Mouse (Mus musculus): ENCODE measurements at regions not wholly inside any gene's neighbourhood (a gene's known extent, or its start where the extent isn't known, plus 50 kb on each side); places are given as distances from the start of the nearest gene placed in this dataset.

- no peak for DNase-seq (ENCODE audit: low read depth)
Observed at GRCm38 (mm10) chr2:72674229-72674628, 198.3 kb downstream of the Cdca7 start.

GRCm38 (mm10) chr2:72674856-72675440, 199.0 kb downstream of the Cdca7 start:
- DNase-seq (ENCODE audit: low read depth), result no peak

GRCm38 (mm10) chr2:72677731-72678130, 201.8 kb downstream of the Cdca7 start:
- DNase-seq (ENCODE audit: low read depth), result no peak

GRCm38 (mm10) chr2:72688031-72688430, 212.1 kb downstream of the Cdca7 start:
- no peak for DNase-seq (ENCODE audit: low read depth)

- DNase-seq (ENCODE audit: low read depth), result no peak
Observed at GRCm38 (mm10) chr2:72701081-72701480, 225.1 kb downstream of the Cdca7 start.

GRCm38 (mm10) chr2:72703238-72703637, 227.3 kb downstream of the Cdca7 start:
- DNase-seq (ENCODE audit: low read depth), result no peak

GRCm38 (mm10) chr2:72707676-72708659, 232.0 kb downstream of the Cdca7 start:
- DNase-seq (ENCODE audit: low read depth), result no peak

GRCm38 (mm10) chr2:72716931-72717330, 241.0 kb downstream of the Cdca7 start:
- DNase-seq (ENCODE audit: low read depth), result no peak

- peak; percentile 23 for DNase-seq (ENCODE audit: low read depth)
Observed at GRCm38 (mm10) chr2:72728699-72729098, 251.5 kb downstream of the Sp3 start.

- no peak for DNase-seq (ENCODE audit: low read depth)
Observed at GRCm38 (mm10) chr2:72733371-72733770, 246.9 kb downstream of the Sp3 start.

- no peak for DNase-seq (ENCODE audit: low read depth)
Observed at GRCm38 (mm10) chr2:72735035-72735434, 245.2 kb downstream of the Sp3 start.

- no peak for DNase-seq (ENCODE audit: low read depth)
Observed at GRCm38 (mm10) chr2:72736685-72737084, 243.6 kb downstream of the Sp3 start.

GRCm38 (mm10) chr2:72740391-72741361, 239.6 kb downstream of the Sp3 start:
- DNase-seq (ENCODE audit: low read depth), result no peak

- no peak for DNase-seq (ENCODE audit: low read depth)
Observed at GRCm38 (mm10) chr2:72741746-72742145, 238.5 kb downstream of the Sp3 start.

- no peak for DNase-seq (ENCODE audit: low read depth)
Observed at GRCm38 (mm10) chr2:72743651-72744050, 236.6 kb downstream of the Sp3 start.

GRCm38 (mm10) chr2:72744901-72745300, 235.3 kb downstream of the Sp3 start:
- no peak for DNase-seq (ENCODE audit: low read depth)

- DNase-seq (ENCODE audit: low read depth), result no peak
Observed at GRCm38 (mm10) chr2:72746476-72747215, 233.6 kb downstream of the Sp3 start.

GRCm38 (mm10) chr2:72747299-72747698, 232.9 kb downstream of the Sp3 start:
- DNase-seq (ENCODE audit: low read depth), result no peak

- no peak for DNase-seq (ENCODE audit: low read depth)
Observed at GRCm38 (mm10) chr2:72749495-72749894, 230.8 kb downstream of the Sp3 start.

- DNase-seq (ENCODE audit: low read depth), result no peak
Observed at GRCm38 (mm10) chr2:72751441-72751840, 228.8 kb downstream of the Sp3 start.

GRCm38 (mm10) chr2:72752624-72753176, 227.5 kb downstream of the Sp3 start:
- DNase-seq (ENCODE audit: low read depth), result peak; percentile 40
